Mouse (Mus musculus): ENCODE measurements around the gene Gab1.

Gene Gab1

DNA sequence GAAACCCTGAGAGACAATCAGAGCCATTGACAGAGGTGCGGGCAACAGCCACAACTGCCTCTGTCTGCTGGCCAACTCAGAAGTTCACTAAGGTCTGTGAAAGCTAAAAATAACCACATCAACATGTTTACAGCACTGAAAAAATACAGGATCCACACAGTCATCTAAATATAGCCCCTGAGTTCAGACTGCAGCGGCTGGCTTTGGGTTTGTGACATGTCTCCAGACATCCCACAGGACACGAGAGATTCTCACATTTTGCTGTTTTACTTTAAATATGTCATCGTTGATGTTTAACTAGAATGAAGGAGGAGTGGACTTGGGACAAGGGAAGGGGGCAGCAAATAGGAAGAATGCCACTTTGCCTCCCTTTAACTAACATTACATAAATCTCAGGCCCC lies 68.7 kb downstream of the Gab1 start:
- no peak for DNase-seq (ENCODE audit: low read depth, low spot score)

DNA sequence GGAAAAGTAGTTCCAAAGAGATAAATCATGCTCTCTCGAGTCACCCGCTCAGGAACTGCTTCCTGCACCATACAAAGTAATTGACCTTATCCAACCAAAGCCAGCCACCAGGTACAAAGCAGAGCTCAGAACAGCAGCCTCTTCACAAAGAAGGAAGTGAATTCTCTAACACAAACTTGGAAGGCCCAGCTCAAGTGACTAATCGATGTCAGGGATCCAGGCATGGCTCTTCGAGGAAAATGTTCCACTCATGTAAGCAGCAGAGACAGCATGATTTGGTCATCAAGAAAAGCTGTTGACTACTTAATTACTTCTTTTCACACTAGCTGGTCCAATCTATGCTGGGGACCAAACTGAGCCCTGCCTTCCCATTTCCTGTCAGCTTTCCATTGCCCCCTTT lies 69.4 kb downstream of the Gab1 start:
- no peak for DNase-seq (ENCODE audit: low read depth, low spot score)

DNA sequence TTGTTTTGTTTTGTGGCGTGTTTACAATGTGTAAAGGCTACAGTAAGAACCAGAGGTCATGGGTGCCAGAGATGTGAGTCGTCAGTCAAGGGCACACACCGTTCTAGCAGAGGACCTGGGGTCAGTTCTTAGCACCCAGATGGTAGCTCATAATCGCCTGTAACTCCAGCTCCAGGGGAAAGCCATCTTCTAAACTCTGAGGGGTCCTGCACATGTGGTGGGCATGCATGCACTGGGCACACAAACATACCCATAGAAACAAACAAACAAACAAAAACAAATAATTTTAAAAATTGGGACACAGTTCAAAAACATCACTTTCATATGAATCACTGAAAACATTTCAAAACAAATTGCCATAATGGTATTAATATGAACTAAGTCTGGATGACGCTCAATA lies 69.9 kb downstream of the Gab1 start:
- no peak for DNase-seq (ENCODE audit: low read depth, low spot score)

DNA sequence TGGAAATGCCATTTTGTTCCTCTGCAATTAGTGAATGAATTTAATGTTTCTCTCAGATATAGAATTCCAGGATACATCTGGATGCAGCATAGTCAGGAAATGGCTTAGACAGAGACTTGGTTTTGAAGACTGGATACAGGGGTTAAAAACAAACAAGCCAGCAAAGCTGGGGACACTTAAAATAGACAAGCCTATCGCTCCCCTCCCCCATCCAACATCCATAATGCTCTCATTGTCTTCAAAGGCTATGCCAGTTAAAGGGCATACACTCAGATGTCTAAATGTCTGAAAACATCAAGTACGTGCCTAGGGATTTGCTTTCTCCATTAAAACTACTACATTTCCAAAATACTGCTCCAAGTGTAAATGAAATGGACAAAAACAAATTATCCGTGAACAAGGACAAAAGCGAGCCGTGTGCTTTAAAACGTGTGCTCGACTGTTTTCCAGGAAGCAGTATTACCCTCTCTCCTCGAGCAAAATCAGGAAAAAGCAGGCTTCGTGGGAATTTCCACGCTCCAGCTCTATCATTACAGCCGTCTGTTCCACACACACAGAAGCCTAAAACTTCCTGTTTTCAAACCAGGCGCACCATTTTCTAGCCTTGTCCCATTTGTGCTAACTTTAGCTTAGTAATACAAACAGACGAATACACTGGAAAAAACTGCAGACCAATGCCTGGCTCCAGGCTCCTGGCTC lies 72.4 kb downstream of the Gab1 start:
- no peak for DNase-seq (ENCODE audit: low read depth, low spot score)

DNA sequence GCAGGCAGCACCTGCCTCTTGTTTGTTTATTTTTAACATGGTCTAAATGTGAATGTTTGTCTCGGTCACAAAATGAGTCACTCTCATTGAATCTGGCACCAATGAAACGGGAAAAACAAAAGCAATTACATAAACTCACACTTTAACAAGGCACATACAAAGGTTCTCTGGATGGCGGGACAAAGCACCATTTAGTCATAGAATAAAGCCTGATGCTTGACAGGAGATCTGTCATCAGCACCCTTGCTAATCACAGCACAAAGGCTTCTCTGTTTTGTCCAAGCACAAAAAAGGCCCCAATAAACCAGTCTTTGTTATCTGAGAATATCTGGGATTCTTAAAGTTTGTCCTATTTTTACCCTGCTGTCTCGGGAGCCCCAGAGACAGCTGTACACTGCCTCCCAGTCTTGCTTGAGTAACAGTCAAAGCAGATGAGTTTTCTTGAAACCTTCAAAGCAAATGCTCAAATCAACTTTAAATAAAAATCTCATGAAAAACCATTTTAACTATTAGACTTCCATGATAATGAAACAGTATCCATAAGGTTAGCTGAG lies 76.2 kb downstream of the Gab1 start:
- DNase-seq (ENCODE audit: low read depth, low spot score), result no peak

DNA sequence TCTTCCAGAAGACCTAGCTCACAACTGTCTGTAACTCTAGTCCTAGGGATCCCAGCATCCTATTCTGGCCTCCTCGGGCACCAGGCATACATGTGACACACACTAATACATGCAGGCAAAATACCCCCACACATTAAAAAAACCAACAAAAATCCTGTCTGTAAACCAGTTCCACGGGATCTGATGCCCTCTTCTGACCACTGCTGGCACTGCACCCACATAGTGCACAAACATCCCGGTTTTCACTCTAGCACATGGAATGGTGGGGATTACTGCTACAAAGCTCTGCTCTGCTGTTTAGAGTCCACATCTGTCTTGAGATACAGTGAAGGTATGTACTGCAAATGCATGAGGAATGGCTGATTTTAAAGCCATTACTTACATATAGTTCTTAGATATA lies 81.5 kb downstream of the Gab1 start:
- DNase-seq (ENCODE audit: low read depth, low spot score), result no peak

DNA sequence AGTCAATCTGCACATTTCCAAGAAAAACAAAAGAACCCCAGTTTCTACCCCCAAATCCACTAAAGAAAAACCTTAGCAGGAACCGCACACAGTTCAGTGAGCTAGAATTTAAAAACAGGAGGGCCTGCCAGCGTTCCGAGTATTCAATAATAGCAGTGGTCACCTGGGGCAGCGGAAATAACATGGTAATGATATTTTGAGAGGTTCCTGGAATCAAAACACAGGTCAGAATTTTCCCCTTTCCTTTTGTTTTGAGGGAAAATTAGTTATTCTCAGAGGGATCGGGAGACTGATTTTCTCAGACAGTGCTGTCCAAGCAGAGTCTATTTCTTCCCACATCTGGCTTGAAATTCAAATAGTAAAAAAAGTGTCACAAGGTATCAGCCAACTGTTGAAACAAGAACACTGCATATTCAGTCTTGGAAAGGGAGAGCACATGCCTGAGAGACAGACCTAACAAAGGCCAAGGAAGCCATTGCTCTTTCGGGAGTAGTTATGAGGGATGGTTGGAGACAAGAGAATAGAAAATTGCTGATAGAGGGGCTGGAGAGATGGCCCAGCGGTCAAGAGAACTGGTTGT lies 82.0 kb downstream of the Gab1 start:
- DNase-seq (ENCODE audit: low read depth, low spot score), result no peak

DNA sequence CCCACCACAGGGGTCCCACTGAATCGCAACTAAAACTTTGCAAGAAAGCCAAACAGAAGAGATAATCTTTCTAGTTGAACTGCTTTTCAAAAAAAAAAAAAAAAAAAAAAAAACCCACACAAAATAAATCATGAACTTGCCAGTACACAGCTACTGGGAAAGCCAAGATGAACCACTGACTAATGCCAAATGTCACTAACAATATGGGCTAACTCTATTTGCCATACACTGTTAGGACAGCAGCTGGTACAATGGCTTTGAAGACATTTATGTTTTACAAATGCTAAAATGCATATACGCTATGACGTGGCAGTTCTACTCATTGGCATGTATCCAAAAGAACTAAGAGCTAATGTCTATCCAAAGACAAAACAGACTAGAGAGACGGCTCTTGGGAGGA lies 84.2 kb downstream of the Gab1 start:
- DNase-seq (ENCODE audit: low read depth, low spot score), result no peak

DNA sequence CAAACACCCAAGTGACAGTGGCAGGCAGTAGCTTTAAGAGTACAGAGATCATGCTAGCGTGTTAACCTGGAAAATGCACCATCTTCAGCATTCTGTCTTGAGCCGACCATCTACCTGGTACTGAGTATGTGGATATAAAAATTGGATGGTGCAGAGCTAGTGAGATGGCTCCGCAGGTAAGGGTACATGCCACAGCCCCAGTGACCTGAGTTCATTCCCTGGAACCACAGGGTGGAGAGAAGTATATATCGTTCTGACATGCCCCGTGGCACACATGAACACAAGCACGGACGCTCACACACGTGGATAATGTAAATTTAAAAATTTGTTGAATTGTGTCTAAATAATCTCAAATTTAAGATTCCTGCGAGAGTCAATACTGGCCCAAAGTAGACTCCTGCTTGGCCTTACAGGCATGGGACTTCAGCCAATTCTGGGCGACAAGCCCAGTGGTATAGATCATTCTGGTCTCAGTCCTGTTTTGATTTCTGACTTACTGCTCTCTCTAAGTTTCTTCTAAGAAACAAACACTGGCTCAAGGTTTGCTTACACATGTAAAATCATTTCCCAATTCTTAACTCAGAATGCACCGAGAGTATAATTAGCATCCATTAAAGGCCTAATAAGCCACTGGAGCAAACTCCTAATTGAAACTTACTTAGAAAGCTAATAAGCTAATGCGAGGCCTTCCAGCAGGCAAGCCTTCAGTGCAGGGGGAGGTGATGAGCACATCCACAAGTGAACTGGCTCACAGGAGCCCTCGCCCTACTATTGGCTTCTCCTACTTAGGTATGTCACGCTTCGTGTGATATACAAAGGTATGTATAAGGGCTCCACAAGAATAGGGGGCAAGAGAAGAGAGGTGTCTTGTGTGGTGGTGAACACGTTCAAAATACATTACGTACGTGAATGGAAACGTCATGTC lies 85.5 kb downstream of the Gab1 start:
- no peak for DNase-seq (ENCODE audit: low read depth, low spot score)

DNA sequence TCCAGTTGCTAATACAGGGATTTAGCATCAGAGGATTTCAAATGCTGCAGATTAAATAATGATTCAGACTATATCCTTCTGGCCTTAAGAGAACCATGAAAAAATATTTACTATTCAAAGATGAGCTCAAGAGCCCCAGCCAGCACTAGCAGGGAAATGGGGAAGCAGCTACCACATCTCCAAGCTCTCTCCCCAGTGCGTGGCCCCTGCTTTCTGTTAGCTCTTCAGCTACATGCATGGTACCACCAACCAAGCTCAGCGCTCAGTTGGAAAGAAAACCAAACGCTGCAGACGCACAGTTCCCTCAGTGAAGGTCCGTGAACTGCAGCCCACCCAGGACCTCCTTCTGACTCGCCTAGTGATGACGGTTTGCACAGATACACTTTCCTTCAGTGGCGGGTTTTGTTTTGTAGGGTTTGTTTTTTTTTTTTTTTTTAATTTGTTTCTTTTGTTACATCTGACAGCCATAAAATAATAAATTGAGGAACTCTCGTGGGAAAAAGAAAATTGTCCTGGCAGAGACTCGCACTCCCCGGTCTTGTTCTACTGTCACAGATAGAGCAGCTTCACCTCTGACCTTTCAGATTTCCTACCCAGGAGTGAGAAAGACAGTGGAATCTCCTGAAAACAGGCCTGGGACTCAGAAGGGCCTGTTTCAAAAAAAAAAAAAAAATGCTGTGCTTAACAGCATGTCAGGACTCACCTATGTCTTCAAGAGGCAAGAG lies 86.4 kb downstream of the Gab1 start:
- no peak for DNase-seq (ENCODE audit: low read depth, low spot score)

DNA sequence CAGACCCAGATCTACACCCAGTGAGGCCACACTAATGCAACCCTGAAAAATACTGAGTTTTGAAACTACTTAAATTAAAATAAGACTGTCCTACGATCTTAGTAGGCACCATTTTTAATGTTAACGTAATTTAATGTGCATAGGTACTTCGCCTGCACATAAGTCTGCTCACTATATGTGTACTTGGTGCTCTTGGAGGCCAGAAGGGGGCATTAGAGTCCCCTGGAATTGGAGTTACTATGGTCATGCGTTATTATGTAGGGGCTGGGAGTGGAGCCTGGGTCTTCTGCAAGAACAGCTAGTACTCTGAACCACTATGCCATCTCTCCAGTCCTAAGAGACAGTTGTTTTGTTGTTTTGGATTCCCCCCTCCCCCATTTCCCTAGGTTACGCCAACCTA lies 88.1 kb downstream of the Gab1 start:
- no peak for DNase-seq (ENCODE audit: low read depth, low spot score)

DNA sequence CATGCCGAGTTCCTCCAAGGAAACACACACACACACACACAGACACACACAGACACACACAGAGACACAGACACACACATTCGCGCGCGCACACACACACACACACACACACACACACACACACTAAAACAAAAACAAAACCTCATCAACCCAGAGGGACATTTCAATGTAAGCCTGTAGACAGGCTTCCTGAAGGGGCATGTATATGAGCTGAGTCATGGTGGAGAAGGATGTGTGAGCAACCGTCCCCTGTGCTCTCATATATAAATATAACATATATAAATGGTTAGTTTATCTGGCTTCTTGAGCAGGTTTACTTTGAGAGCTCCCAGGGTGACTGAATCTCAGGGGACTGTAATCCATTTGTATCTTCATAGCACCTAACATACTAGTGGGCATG lies 91.0 kb downstream of the Gab1 start:
- no peak for DNase-seq (ENCODE audit: low read depth, low spot score)

DNA sequence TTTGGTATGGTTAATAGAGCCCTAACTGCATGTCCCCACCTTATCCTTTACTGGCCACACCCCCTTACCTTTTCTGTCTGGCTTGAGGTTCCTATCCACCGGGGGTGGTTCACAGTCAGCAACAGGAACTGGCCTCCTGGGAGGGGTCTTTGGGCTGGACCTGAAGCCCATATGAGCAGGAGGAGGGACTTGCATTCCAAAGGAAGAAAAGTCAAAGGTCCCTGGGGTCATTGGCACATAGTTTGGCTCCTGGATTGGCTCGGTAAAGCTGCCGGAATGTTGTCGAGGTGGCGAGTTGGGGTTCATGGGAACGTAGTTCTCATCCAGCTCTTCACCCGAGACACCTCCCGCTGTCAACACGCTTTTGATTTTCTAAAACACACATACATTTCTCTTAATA lies 95.8 kb downstream of the Gab1 start:
- DNase-seq (ENCODE audit: low read depth, low spot score), result no peak

DNA sequence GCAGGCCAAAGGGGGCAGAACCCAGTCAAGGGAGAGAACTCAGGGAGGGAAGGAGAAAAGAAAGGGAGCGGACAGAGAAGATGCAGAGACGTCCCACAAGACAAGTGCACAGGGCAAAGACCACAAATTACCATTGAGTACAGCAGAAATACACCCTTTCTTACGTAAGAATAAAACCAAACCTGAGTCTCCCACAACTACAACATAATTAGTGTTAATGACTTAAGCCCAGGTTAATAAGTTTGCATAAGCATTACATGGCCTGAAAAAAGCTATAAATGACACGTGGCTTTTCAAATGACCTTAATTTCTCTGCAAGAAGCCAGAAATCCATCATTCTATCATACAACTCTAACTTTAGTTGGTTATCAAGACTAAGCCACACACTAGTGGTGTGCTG lies 97.0 kb downstream of the Gab1 start:
- no peak for DNase-seq (ENCODE audit: low read depth, low spot score)

DNA sequence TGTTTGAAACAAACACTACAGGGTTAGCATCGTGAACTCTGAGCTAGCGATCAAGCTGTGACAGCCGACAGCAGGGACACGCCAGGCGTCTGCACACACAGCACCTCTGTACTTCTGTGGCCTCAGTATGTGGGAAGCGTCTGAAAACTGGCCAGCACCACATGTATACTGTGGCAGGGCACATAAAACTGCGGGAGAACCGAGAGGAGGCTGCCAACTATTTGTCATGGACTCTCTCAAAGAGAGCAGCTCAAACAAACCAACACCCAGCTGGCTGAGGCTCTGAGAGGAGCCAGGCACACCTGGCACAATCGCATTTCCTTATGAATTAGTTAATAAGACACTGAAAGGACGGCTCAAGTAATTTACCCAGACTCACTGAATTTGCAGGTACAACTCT lies 99.0 kb downstream of the Gab1 start:
- DNase-seq (ENCODE audit: low read depth, low spot score), result no peak

DNA sequence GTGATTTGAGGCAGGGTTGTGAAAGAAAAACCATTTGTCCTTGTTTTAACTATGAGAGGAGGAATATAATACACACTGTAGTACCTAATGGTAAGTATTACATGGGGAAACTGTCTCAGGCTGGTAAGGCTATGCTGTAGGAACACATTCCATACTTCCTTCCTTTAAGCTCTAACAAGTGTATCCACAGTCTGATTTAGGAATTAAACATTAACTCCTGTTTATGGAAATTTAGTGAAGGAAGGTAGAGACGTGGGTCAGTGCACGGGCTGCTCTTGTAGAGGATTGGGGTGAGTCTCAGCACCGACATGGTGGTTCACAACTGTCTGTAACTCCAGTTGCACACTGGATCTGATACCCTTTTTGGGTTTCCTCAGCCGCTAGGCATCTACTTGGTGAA lies 100.0 kb downstream of the Gab1 start:
- DNase-seq (ENCODE audit: low read depth, low spot score), result no peak

DNA sequence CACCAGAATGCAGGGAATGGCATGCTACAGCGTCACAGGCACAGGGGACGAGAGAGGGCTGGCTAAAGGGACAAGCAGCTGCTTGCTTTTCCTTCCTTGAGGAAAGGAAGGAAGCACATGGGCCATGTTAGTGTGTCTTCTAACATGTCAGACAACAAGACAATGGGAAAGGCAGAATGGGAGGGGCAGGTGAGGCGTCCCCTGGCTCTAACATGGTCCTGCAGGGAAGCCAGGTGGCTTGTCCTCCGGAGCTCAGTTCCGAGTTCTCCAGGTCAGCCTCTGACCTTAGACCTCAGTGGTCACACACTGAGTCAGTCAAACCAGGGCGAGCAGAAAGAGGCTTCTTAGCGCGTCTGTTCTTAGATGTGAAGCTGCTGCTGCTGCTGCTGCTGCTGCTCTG lies 103.9 kb downstream of the Gab1 start:
- DNase-seq (ENCODE audit: low read depth, low spot score), result no peak

DNA sequence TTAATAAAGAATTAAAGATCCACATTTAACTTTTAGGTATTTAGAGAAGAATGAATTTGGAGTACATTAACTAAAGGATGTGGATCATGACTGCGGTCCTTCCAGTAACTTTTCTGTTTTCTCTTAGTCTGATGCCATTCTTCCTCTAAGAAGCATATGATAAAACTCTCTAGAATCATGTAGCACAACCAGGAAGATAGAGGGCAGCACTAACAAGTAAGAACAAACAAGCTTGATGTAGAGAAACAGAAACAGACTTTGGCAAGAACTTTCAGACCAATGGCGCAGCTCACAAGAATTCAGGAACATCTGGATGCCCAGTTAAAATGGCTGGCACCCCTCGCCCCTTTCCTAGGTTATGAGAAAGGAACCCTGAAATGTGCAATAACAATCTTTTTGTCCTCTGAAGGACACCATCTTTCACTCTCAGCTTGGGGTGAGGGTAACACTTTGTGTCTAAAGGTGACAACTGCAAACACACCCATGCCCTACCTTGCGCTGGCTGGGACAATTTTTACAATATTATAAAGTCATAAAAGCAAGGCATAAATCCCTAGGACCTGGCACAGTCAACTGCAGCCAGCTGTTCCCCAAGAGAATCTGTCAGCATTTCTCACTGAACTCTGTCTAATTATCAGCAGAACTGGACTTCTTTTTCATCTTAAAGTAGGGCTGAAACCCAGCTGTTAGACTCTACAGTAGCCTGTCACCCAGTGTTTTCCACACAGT lies 107.4 kb downstream of the Gab1 start:
- DNase-seq (ENCODE audit: low read depth, low spot score), result no peak

DNA sequence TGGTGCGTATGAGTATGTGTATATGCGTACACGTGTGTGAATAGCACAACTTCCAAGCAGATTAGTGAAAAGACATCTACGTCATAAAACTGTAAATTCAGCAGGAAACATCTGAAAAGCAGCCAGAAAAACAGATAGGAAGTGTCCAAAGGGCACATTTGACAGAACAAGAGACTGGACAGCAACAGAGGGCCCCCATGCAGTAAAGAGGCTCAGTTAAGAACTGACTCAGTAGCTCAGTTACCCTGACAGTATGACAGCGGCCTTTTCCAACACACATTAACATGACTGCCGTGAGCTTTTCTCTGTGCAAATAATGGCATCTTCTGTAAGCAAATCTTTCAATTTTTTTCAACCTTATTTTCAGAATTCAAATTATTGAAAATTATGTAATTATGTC lies 111.9 kb downstream of the Gab1 start:
- DNase-seq (ENCODE audit: low read depth, low spot score), result no peak

DNA sequence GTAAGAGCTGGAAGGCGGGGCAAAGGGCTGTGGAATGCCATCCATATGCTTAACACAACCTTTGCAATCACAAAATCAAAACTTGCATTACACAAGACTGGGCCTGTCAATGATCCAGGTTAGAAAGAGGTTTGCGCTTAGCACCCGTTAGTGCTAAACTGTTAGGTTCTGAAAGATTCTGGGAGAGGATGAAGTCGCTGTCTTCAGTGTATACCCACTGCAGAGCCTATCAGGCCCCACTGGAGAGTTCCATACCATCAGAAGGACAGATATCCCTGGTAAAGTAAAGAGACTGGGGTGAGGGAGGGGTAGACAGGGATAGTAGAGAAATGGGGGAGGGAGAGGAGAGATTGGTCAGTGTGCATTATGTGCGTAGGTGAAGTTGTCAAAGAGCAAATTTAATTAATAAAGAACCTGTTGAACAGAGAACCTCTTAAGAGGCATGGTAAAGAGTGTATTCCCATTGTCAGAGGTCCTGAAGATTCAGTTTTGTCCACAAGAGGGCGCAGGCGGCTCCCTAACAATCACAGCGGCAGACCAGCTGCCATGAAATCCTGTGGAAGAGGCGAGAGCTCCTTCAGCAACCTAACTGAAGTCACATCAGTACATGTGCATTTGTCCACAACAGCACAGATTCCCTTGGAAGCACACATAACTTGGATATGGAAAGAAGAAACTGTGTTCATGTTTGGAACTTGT lies 127.2 kb downstream of the Gab1 start:
- DNase-seq (ENCODE audit: low read depth, low spot score), result peak; percentile 62

DNA sequence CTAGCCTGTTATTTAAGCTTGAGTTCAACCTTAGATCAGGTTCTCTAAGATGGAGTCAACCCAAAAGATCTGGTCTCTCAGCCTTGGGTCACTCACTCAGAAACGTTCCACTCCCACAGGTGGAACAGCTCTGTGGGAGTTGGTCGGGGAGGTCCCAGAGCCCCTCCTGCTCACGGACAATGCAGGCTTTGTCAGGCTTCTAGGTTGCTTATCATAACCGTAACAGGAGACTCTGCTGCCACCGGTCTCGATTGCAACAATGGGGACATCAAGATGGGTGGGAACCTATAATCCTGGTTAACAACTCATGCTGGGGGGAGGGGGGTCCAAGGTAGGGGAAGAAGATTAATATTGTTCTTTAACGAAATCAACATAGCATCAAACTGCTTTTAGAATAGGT lies 127.9 kb downstream of the Gab1 start:
- no peak for DNase-seq (ENCODE audit: low read depth, low spot score)
